Mouse (Mus musculus) small intestine, adult 2 months (tissue): Measurements from ENCODE around the gene Wfdc1. TPM values are rescaled to one million over a fixed set of nuclear protein-coding genes. Genes with fewer than 3 reads are reported as not detected.

Experiments
- H3K27ac ChIP-seq: fragments of 200-500 bp; 2 replicates; pipeline ENCODE4 v1.5.1; 2012; ENCODE audit warnings: low read depth, low read length, control low read depth, inconsistent platforms; ENCODE audit not compliant: insufficient read depth
- H3K27me3 ChIP-seq: fragments of 200-500 bp; 2 replicates; pipeline ENCODE4 v1.6.1; 2012; ENCODE audit warnings: mild to moderate bottlenecking, moderate library complexity, low read length, inconsistent platforms; ENCODE audit not compliant: control insufficient read depth, insufficient read depth
- H3K36me3 ChIP-seq: fragments of 200-500 bp; 2 replicates; pipeline ENCODE4 v1.6.1; 2012; ENCODE audit warnings: mild to moderate bottlenecking, low read length, control low read depth, inconsistent platforms; ENCODE audit not compliant: control insufficient read depth, insufficient read depth
- H3K4me1 ChIP-seq: fragments of 200-500 bp; 2 replicates; pipeline ENCODE4 v1.6.1; 2012; ENCODE audit warnings: low read length, inconsistent platforms, mixed read lengths; ENCODE audit not compliant: control insufficient read depth, insufficient read depth, insufficient read length
- H3K4me3 ChIP-seq: fragments of 200-500 bp; 2 replicates; pipeline ENCODE4 v1.5.1; 2012; ENCODE audit warnings: low read depth, mild to moderate bottlenecking, control low read depth, inconsistent platforms, low read length, moderate library complexity
- CTCF ChIP-seq: fragments of 200-500 bp; IDR thresholded peaks from 2 replicates; pipeline ENCODE4 v1.5.1; 2012; ENCODE audit warnings: low read depth, mild to moderate bottlenecking, control low read depth, inconsistent platforms, low read length, moderate library complexity, mixed read lengths; ENCODE audit not compliant: insufficient replicate concordance, insufficient read length; ENCODE audit errors: extremely low read depth
- POLR2A ChIP-seq: fragments of 200-500 bp; IDR thresholded peaks from 2 replicates; pipeline ENCODE4 v1.6.1; 2012; ENCODE audit warnings: low read depth, mild to moderate bottlenecking, control low read depth, inconsistent platforms, low read length, moderate library complexity
- WGBS: fragments of 180-500 bp; shearing (Covaris S2); methylation state at CpG from one replicate; pipeline ENCODE4 v1.1.7; 2018; 5-methylcytosine and 5-hydroxymethylcytosine counted together
- polyA plus RNA-seq: library from polyadenylated mRNA; depleted of rRNA; stranded (reverse); fragments of >200 nt; gene quantifications from 2 replicates; pipeline ENCODE4 v1.2.3, GENCODE M21; 2012

Gene Wfdc1
- polyA plus RNA-seq, 1 experiment = 34.5 TPM

- TF ChIP-seq POLR2A = no peak
- TF ChIP-seq CTCF = no peak
- Histone ChIP-seq H3K4me1 (no peaks in the 10 kb centered on the region), H3K27me3 (no peaks in the 10 kb centered on the region), H3K36me3 (no peaks in the 10 kb centered on the region), H3K4me3 (no peak overlapping the region), H3K27ac (no peak overlapping the region)
- WGBS = 65% methylated on average over 4 of the region's 4 CpGs
Observed at GRCm38 (mm10) chr8:119691989-119692388, 25.8 kb downstream of the Wfdc1 start.

GRCm38 (mm10) chr8:119694696-119695095, 28.5 kb downstream of the Wfdc1 start:
- Histone ChIP-seq H3K4me1 (no peaks in the 10 kb centered on the region), H3K27me3 (no peaks in the 10 kb centered on the region), H3K36me3 (no peaks in the 10 kb centered on the region), H3K27ac (no peak overlapping the region), H3K4me3 (no peak overlapping the region)
- TF ChIP-seq CTCF (no peak), POLR2A (no peak)
- 73% methylated on average over 7 of the region's 7 CpGs for WGBS

- H3K27ac ChIP-seq = no peak overlapping the region
- peaks cover 6% of the 10 kb centered on the region for H3K4me1 ChIP-seq
- no peaks in the 10 kb centered on the region for H3K36me3 ChIP-seq
- TF ChIP-seq CTCF (no peak), POLR2A (no peak)
- 87% methylated on average over 2 of the region's 2 CpGs for WGBS
- H3K4me3 ChIP-seq = no peak overlapping the region
- H3K27me3 ChIP-seq = no peaks in the 10 kb centered on the region
Observed at GRCm38 (mm10) chr8:119697163-119697562, 31.0 kb downstream of the Wfdc1 start.

- peak overlapping the region; percentile 58 for H3K4me3 ChIP-seq
- H3K36me3 ChIP-seq = no peaks in the 10 kb centered on the region
- WGBS = 3% methylated on average over 12 of the region's 12 CpGs
- 0 out of 2 replicates have a peak overlapping the region, but pooled peaks have one; percentile 26 for H3K27ac ChIP-seq
- TF ChIP-seq CTCF = peak; percentile 75; the same call in 1 of the 2 replicates
- TF ChIP-seq POLR2A = no peak
- peaks cover 14% of the 10 kb centered on the region for H3K4me1 ChIP-seq
- H3K27me3 ChIP-seq = no peaks in the 10 kb centered on the region
Observed at GRCm38 (mm10) chr8:119698960-119699359, 32.8 kb downstream of the Wfdc1 start.

GRCm38 (mm10) chr8:119699549-119700134, 33.5 kb downstream of the Wfdc1 start, which contains the start of gene Atp2c2:
Gene Atp2c2 (plus strand): TSS chr8:119700009.
- Histone ChIP-seq H3K36me3 (no peaks in the 10 kb centered on the region), H3K27me3 (no peaks in the 10 kb centered on the region), H3K4me3 (peak within 1 kb of the TSS; percentile 58), H3K4me1 (peaks cover 14% of the 10 kb centered on the region), H3K27ac (peak within 1 kb of the TSS; percentile 26; the same call in 1 of the 2 replicates)
- no peak for TF ChIP-seq CTCF
- TF ChIP-seq POLR2A = peak; percentile 24; the same call in 1 of the 2 replicates
- 4% methylated on average over 26 of the region's 26 CpGs for WGBS

- Histone ChIP-seq H3K4me3 (no peak overlapping the region), H3K27me3 (no peaks in the 10 kb centered on the region), H3K36me3 (no peaks in the 10 kb centered on the region), H3K4me1 (peaks cover 14% of the 10 kb centered on the region), H3K27ac (no peak overlapping the region)
- WGBS = 18% methylated on average over 7 of the region's 7 CpGs
- TF ChIP-seq CTCF (no peak), POLR2A (no peak)
Observed at GRCm38 (mm10) chr8:119702965-119703364, 36.8 kb downstream of the Wfdc1 start.

GRCm38 (mm10) chr8:119707146-119707545, 41.0 kb downstream of the Wfdc1 start:
- Histone ChIP-seq H3K27me3 (no peaks in the 10 kb centered on the region), H3K27ac (no peak overlapping the region), H3K4me1 (peaks cover 26% of the 10 kb centered on the region), H3K36me3 (no peaks in the 10 kb centered on the region), H3K4me3 (no peak overlapping the region)
- 91% methylated on average over 9 of the region's 9 CpGs for WGBS
- no peak for TF ChIP-seq CTCF
- no peak for TF ChIP-seq POLR2A

GRCm38 (mm10) chr8:119708471-119708870, 42.3 kb downstream of the Wfdc1 start:
- Histone ChIP-seq H3K4me1 (peaks cover 19% of the 10 kb centered on the region), H3K27ac (no peak overlapping the region), H3K4me3 (no peak overlapping the region), H3K36me3 (no peaks in the 10 kb centered on the region), H3K27me3 (no peaks in the 10 kb centered on the region)
- 91% methylated on average over 8 of the region's 8 CpGs for WGBS
- TF ChIP-seq POLR2A (no peak), CTCF (no peak)
